Mouse (Mus musculus) hindbrain, embryonic 15.5 days (tissue): ENCODE measurements at regions not wholly inside any gene's neighbourhood (a gene's known extent, or its start where the extent isn't known, plus 50 kb on each side); places are given as distances from the start of the nearest gene placed in this dataset.

Source experiments
- ATAC-seq: fragments of 200-750 bp; cut with Nextera tagmentation; 2 replicates; pipeline ENCODE4 v1.8.0; 2017; ENCODE audit warnings: low read depth, moderate number of reproducible peaks, moderate TSS enrichment; ENCODE audit not compliant: low FRiP score
- H3K27ac ChIP-seq: fragments of 300-500 bp; sonication (generic); replicated peaks from 2 replicates; pipeline ENCODE4 v1.5.1; 2015; ENCODE audit warnings: mild to moderate bottlenecking, inconsistent platforms
- H3K27me3 ChIP-seq: fragments of 300-500 bp; sonication (generic); 2 replicates; pipeline ENCODE4 v1.6.1; 2015; ENCODE audit warnings: control low read depth, inconsistent platforms
- H3K36me3 ChIP-seq: fragments of 300-500 bp; sonication (generic); 2 replicates; pipeline ENCODE4 v1.6.1; 2015; ENCODE audit warnings: control low read depth, inconsistent platforms
- H3K4me1 ChIP-seq: fragments of 300-500 bp; sonication (generic); replicated peaks from 2 replicates; pipeline ENCODE4 v1.6.1; 2015; ENCODE audit warnings: control low read depth, inconsistent platforms
- H3K4me2 ChIP-seq: fragments of 300-500 bp; sonication (generic); 2 replicates; pipeline ENCODE4 v1.6.1; 2015; ENCODE audit warnings: moderate library complexity, mild to moderate bottlenecking, inconsistent platforms
- H3K4me3 ChIP-seq: fragments of 300-500 bp; sonication (generic); 2 replicates; pipeline ENCODE4 v1.5.1; 2015; ENCODE audit warnings: mild to moderate bottlenecking, inconsistent platforms
- H3K9ac ChIP-seq: fragments of 300-500 bp; sonication (generic); 2 replicates; pipeline ENCODE4 v1.6.1; 2015; ENCODE audit warnings: inconsistent platforms
- H3K9me3 ChIP-seq: fragments of 300-500 bp; sonication (generic); 2 replicates; pipeline ENCODE4 v1.6.1; 2016; ENCODE audit warnings: control low read depth, inconsistent platforms
- WGBS: fragments of 180-500 bp; shearing (Covaris S2); methylation state at CpG from one replicate; pipeline ENCODE4 v1.1.7; 2015; 5-methylcytosine and 5-hydroxymethylcytosine counted together

- WGBS = 90% methylated on average over 2 of the region's 2 CpGs
- ATAC-seq = no peak
- no peak overlapping the region for H3K4me2 ChIP-seq
These were observed 72.0 kb upstream of the Rap1b start for GRCm38 (mm10) chr10:117917870-117918269.

DNA sequence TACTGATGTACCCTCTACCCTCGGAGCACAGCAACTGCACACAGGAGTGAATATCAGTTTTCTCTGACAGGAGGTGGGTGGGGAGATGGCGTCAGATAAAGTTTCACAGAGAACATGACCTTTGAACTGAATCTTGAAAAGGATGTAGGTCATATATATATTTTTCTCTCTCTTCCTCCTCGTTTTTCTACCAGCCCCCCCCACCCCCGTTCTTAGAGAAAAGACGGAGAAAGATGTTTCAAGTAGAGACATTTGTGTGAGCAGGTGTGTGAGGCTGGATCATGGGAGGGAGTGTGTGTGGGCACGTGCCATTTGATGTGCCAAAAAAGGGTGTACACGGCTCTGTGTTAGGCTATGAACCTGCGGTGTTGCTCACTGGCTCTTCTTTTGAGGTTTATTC lies 72.8 kb upstream of the Rap1b start:
- WGBS = 86% methylated on average over 8 of the region's 8 CpGs
- ATAC-seq = no peak

More at GRCm38 (mm10) chr10:117917870-117918269, 72.0 kb upstream of the Rap1b start:
- Histone ChIP-seq H3K9me3 (no peaks in the 10 kb centered on the region), H3K27ac (no peak overlapping the region), H3K36me3 (no peaks in the 10 kb centered on the region), H3K4me3 (no peak overlapping the region), H3K9ac (no peak overlapping the region), H3K27me3 (no peaks in the 10 kb centered on the region), H3K4me1 (no peaks in the 10 kb centered on the region)

DNA sequence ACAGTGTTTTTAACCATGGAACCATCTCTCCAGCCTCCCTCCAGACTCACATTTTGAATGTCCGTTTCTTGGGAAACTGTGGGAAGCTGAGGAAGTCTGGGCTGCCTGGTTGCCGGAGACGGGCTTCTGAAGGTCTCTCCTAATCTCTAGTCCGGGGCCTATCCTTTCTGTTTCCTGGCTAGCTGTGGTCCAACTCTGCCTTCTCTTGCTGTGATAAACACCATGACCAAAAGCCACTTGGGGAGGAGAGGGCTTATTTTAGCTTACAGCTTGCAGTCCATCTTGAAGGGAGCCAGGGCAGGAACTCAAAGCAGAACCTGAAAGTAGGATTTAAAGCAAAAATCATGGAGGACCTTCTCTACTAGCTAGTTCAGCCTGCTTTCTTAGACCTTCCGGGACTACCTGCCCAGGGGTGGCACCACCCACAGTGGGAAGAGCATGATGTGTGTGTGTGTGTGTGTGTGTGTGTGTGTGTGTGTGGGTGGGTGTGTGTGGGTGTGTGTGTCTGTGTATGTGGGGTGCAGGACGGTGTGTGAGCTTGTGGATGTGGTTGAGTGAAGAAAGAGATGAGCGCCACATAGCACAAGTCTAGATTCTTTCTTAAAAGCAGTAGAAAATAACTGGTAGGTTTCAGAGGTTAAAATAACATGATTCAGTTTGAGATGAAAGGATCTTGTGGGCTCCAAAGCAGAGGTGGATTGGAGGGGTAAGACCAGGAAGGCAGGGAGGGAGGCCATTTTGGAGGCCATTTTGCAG lies 73.5 kb upstream of the Rap1b start:
- Histone ChIP-seq H3K4me2 (no peak overlapping the region), H3K36me3 (no peaks in the 10 kb centered on the region)

More for the DNA sequence above, 72.8 kb upstream of the Rap1b start:
- H3K4me2 ChIP-seq = no peak overlapping the region
- H3K9ac ChIP-seq = no peak overlapping the region
- no peaks in the 10 kb centered on the region for H3K27me3 ChIP-seq
- no peaks in the 10 kb centered on the region for H3K36me3 ChIP-seq
- H3K4me1 ChIP-seq = no peaks in the 10 kb centered on the region
- H3K27ac ChIP-seq = no peak overlapping the region
- no peaks in the 10 kb centered on the region for H3K9me3 ChIP-seq
- no peak overlapping the region for H3K4me3 ChIP-seq

GRCm38 (mm10) chr10:117925186-117925585 lies 79.4 kb upstream of the Rap1b start:
- H3K36me3 ChIP-seq = no peaks in the 10 kb centered on the region
- no peaks in the 10 kb centered on the region for H3K9me3 ChIP-seq
- H3K27me3 ChIP-seq = no peaks in the 10 kb centered on the region
- H3K4me3 ChIP-seq = no peak overlapping the region
- H3K4me2 ChIP-seq = no peak overlapping the region
- WGBS = 95% methylated on average over 7 of the region's 7 CpGs
- H3K9ac ChIP-seq = no peak overlapping the region
- no peaks in the 10 kb centered on the region for H3K4me1 ChIP-seq
- no peak overlapping the region for H3K27ac ChIP-seq
- no peak for ATAC-seq

More for the DNA sequence above, 73.5 kb upstream of the Rap1b start:
- Histone ChIP-seq H3K9me3 (no peaks in the 10 kb centered on the region), H3K9ac (no peak overlapping the region), H3K27me3 (no peaks in the 10 kb centered on the region), H3K4me3 (no peak overlapping the region), H3K27ac (no peak overlapping the region), H3K4me1 (no peaks in the 10 kb centered on the region)
- no peak for ATAC-seq
- 90% methylated on average over 7 of the region's 7 CpGs for WGBS

- Histone ChIP-seq H3K9ac (no peak overlapping the region), H3K27ac (no peak overlapping the region), H3K4me2 (no peak overlapping the region), H3K4me3 (no peak overlapping the region), H3K9me3 (no peaks in the 10 kb centered on the region), H3K27me3 (no peaks in the 10 kb centered on the region), H3K4me1 (no peaks in the 10 kb centered on the region), H3K36me3 (no peaks in the 10 kb centered on the region)
- WGBS = 94% methylated on average over 31 of the region's 31 CpGs
- ATAC-seq = no peak
These were observed 80.0 kb upstream of the Rap1b start for GRCm38 (mm10) chr10:117925611-117926555.

GRCm38 (mm10) chr10:117928998-117929397 lies 83.2 kb upstream of the Rap1b start:
- H3K9ac ChIP-seq = no peak overlapping the region
- H3K4me3 ChIP-seq = no peak overlapping the region
- H3K27ac ChIP-seq = no peak overlapping the region
- H3K4me2 ChIP-seq = no peak overlapping the region
- no peaks in the 10 kb centered on the region for H3K9me3 ChIP-seq
- no peaks in the 10 kb centered on the region for H3K36me3 ChIP-seq
- no peaks in the 10 kb centered on the region for H3K4me1 ChIP-seq
- H3K27me3 ChIP-seq = no peaks in the 10 kb centered on the region
- ATAC-seq = no peak
- WGBS = 63% methylated on average over 5 of the region's 5 CpGs

DNA sequence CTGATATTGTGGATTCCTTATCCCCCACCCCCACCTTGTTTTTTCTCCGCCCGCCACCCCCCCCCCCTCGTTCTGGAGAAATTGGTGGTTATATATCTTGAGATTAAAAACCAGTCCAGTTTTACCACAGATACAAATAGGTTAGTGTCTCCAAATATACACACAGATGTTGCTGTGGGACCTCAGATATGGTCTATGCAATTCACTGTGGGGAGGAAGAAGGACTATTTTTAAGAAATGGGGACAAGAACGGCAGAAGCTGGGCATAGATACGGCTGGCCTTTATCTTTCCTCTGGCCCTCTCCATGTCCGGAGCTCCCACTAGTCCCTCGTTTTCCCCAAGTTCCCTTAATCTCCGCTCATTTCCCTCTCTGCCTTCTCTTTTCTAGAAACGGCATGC lies 89.0 kb upstream of the Rap1b start:
- Histone ChIP-seq H3K36me3 (no peaks in the 10 kb centered on the region), H3K9ac (no peak overlapping the region), H3K4me2 (no peak overlapping the region), H3K9me3 (no peaks in the 10 kb centered on the region), H3K4me3 (no peak overlapping the region), H3K27me3 (no peaks in the 10 kb centered on the region), H3K27ac (no peak overlapping the region), H3K4me1 (no peaks in the 10 kb centered on the region)
- ATAC-seq = no peak
- 85% methylated on average over 9 of the region's 9 CpGs for WGBS

DNA sequence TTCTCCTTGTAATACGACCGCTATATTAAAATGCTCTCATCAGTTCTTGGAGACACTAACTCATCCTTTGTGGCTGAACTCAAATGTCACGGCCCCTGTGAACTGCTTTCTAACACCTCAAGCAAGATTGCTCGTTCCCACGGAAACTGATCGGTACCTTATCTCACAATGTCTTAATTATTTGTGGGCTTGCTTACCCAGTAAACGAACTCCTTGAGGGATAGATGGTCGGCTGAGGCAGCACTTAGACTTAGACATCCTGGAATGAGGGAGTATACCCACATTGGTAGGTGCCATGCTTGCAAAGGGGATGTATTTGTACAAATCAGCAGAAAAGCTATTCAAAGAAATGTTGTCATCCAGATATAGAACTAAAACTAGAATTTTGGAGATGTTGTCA lies 92.9 kb upstream of the Rap1b start:
- Histone ChIP-seq H3K27me3 (no peaks in the 10 kb centered on the region), H3K9ac (no peak overlapping the region), H3K4me3 (no peak overlapping the region), H3K27ac (no peak overlapping the region), H3K36me3 (no peaks in the 10 kb centered on the region), H3K4me1 (peaks cover 11% of the 10 kb centered on the region; the same call in 1 of the 2 replicates), H3K9me3 (no peaks in the 10 kb centered on the region), H3K4me2 (no peak overlapping the region)
- no peak for ATAC-seq
- 71% methylated on average over 8 of the region's 8 CpGs for WGBS

DNA sequence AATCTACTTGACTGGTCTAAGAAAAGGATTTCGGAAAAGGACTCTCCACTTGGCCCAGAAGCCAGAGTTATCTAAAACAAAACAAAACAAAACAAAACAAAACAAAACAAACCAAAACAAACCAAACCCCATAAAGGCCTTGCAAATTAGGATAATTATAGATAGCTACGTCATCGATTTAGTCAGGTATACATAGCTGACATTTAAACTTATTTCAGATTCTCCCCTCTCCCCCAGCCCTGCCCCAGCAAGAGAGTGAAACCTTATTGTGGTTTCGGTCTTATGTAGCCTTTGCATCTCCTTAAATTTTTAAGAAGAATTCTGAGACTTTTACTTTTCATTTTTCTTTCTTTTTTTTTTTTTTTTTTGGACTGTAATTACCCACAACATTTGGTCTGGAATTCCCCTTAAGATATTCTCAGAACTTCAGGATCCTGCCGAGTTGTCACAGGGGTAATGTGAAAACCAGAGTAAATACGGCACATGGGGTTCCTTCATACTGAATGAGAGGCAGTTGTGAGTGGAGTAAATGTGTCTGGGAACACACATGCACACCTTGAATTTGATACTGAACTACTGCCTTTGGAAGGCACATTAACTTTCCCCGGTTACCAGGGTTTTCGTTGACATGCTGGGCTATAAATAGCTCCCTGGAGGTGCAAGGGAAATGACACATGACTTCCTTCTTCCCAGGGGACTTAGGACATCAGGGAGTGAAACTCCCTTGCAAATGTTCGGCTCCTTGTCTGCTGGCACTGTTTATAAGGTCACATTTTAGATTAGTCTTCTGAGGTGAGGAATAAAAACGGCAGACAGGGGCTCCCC lies 94.8 kb upstream of the Rap1b start:
- Histone ChIP-seq H3K9me3 (no peaks in the 10 kb centered on the region), H3K9ac (no peak overlapping the region), H3K36me3 (no peaks in the 10 kb centered on the region), H3K27ac (peak overlapping the region; percentile 53; the same call in 1 of the 2 replicates), H3K4me2 (no peak overlapping the region), H3K4me1 (peaks cover 11% of the 10 kb centered on the region; the same call in 1 of the 2 replicates), H3K4me3 (no peak overlapping the region), H3K27me3 (no peaks in the 10 kb centered on the region)
- no peak for ATAC-seq
- WGBS = 58% methylated on average over 10 of the region's 10 CpGs

- no peak overlapping the region for H3K4me2 ChIP-seq
- H3K4me1 ChIP-seq = peaks cover 11% of the 10 kb centered on the region; the same call in 1 of the 2 replicates
- H3K27ac ChIP-seq = peak overlapping the region; percentile 53; the same call in 1 of the 2 replicates
- 65% methylated on average over 3 of the region's 3 CpGs for WGBS
- H3K9ac ChIP-seq = no peak overlapping the region
- H3K4me3 ChIP-seq = no peak overlapping the region
- no peak for ATAC-seq
- H3K27me3 ChIP-seq = no peaks in the 10 kb centered on the region
- no peaks in the 10 kb centered on the region for H3K9me3 ChIP-seq
- no peaks in the 10 kb centered on the region for H3K36me3 ChIP-seq
These were observed 95.4 kb upstream of the Rap1b start for GRCm38 (mm10) chr10:117941266-117941651.

DNA sequence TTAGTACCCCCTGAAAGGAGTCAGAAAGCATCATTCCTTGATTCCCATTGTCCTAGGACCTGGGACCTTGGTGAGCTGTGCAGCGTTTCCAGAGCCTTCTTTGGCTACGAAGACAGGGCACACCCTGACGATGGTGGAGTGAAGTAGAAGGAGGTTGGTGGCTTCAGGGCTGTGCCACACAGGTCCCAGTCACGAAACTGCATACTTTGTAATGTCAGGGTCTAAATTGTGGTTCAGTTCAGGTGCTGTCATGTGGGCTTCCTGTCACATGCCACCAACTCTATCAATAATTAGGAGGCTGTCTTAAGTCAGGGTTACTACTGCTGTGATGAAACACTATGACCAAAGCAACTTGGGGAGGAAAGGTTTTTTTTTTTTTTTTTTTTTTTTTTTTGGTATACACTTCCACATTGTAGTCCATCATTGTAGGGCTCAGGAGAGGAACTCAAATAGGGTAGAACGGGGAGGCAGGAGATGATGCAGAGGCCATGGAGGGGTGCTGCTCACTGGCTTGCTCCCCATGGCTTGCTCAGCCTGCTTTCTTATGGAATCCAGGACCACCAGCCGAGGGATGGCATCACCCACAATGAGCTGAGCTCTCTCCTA lies 98.0 kb upstream of the Rap1b start:
- Histone ChIP-seq H3K9me3 (no peaks in the 10 kb centered on the region), H3K27me3 (no peaks in the 10 kb centered on the region), H3K9ac (no peak overlapping the region), H3K4me3 (no peak overlapping the region), H3K27ac (no peak overlapping the region), H3K4me1 (peaks cover 11% of the 10 kb centered on the region; the same call in 1 of the 2 replicates), H3K36me3 (no peaks in the 10 kb centered on the region), H3K4me2 (no peak overlapping the region)
- 87% methylated on average over 6 of the region's 6 CpGs for WGBS
- ATAC-seq = no peak
